Mouse (Mus musculus): ENCODE measurements at regions not wholly inside any gene's neighbourhood (a gene's known extent, or its start where the extent isn't known, plus 50 kb on each side); places are given as distances from the start of the nearest gene placed in this dataset.
"Not testable (repeated sequence)": the region's sequence is repeated elsewhere in the genome, so short reads cannot be mapped to it uniquely, and the experiment has no call there.

GRCm38 (mm10) chr1:105463819-105464614 lies 107.5 kb upstream of the Rnf152 start:
- intact Hi-C loops (cut with DNase I), result no loop called here
- no peak for DNase-seq

DNA sequence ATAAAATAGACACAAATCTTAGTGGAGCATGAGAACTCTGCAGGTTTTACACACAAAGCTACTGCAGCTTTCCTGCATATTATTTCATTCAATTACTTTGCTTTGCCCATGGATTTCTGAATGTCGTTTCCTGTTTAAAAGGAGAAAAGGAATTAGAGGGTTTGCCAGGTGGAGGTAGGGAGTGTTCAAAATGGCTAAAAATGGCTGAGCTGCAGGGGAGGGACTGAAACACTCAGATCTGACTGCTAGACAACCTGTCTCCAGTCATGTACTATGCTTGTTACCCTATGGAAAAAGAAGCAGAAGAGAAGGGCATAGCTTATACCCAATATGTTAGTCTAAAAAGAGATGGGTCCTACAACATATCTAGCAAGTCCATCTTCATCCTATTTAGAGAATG lies 106.2 kb upstream of the Rnf152 start:
- intact Hi-C loops (cut with DNase I), result no loop called here
- no peak for DNase-seq

DNA sequence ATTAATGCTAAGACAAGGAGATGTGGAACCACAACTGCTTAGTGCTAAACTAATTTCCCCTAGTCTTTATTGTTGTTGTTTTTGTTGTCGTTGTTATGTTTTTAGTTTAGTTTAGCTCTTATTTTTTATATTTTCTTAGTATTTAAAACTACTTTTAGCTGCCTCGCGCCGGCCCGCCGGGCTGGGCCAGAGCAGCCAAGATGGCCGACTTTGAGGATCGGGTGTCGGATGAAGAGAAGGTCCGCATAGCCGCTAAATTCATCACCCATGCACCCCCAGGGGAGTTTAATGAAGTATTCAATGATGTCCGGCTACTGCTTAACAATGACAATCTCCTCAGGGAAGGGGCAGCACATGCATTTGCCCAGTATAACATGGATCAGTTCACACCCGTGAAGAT lies 99.3 kb upstream of the Rnf152 start:
- intact Hi-C loops (cut with DNase I); DNase-seq: not testable (repeated sequence)

- DNase-seq, result no peak
- intact Hi-C loops (cut with DNase I), result no loop called here
Observed at GRCm38 (mm10) chr1:105454687-105455086, 98.2 kb upstream of the Rnf152 start.

DNA sequence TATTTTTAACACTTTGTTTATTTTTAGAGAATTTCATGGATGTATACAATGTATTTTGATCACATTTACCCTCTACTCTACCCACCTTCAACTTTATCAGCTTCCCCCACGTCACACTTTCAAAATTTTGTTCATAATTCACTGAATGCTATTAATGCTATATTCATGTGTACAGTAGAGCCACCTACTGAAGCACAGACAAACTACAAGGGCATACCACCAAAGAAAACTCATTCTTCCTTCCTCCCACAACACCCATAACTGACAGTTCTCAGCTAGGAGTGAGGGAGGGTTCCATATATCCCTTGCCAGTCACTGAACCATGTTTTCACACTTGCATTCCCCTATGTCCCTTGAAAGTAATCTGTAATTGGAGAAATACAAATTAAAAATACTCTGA lies 89.7 kb upstream of the Rnf152 start:
- DNase-seq, result no peak
- intact Hi-C loops (cut with DNase I), result loop anchor here (5.0 to 10.0 kb wide), 2 partner anchors 351 to 459 kb away; no protein-coding TSS in a partner anchor

DNA sequence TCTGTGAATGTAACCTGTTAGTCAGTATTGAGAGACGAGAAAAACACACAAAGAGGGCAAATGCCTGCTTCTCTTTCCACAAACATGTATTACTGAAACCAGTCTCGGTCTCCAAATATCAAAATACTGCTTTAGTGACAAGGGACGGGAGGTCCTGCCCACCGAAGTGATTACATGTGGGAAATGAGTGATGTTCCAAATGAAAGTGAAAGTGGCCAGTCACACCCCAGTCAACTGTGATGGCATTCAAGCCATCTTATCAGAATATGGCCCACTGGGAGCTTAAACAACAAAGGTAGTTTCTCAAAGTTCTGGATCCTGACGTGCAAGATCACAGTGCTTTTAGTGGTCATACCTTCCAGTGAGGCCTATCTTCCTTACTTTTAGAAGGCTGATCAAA lies 87.0 kb upstream of the Rnf152 start:
- no peak for DNase-seq
- intact Hi-C loops (cut with DNase I), result loop anchor here (10.0 kb wide), 1 partner anchor 349 kb away; no protein-coding TSS in a partner anchor

GRCm38 (mm10) chr1:105440296-105440695 lies 83.8 kb upstream of the Rnf152 start:
- intact Hi-C loops (cut with DNase I), result loop anchor here (10.0 kb wide), 1 partner anchor 345 kb away; no protein-coding TSS in a partner anchor

GRCm38 (mm10) chr1:105434631-105435403 lies 78.3 kb upstream of the Rnf152 start:
- no peak for DNase-seq
- intact Hi-C loops (cut with DNase I), result no loop called here

More at GRCm38 (mm10) chr1:105440296-105440695, 83.8 kb upstream of the Rnf152 start:
- no peak for DNase-seq

- no peak for DNase-seq
- intact Hi-C loops (cut with DNase I), result no loop called here
Observed at GRCm38 (mm10) chr1:105433949-105434348, 77.4 kb upstream of the Rnf152 start.

DNA sequence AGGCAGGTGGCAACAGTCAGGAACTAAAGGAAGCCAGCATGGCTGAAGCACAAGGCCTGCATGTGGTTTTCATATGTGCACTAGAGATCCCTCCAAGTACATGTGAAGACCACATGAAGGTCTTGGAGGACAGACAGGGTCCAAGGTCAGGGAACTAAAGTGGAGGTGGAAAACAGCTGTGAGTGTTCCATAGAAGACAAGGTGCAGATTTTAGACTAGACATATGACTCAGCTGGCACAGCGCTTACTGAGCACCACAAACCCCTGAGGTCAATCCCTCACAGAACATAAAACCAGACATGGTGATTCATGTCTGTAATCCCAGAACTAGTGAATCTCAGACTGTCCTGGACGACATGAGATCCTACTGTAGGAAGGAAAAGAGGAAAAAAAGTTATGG lies 75.3 kb upstream of the Rnf152 start:
- intact Hi-C loops (cut with DNase I), result no loop called here
- no peak for DNase-seq

DNA sequence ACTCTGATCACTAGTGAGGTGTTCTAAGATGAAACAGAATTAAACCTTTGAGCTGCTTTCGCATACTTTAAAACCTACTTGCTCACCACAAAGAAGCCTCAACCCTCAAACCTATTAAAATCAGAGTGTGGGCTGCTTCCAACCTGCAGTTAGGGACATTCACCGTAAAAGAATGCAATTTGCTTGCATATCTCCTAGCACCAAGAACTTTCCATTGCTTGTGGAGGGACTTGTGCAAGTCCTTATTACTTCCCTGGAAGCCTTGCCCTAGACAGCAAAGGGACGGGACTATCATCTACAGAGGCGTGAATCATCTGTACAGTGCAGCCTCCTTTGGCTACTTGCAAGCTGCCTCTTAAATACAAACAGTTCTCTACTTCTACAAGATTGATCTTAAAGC lies 74.2 kb upstream of the Rnf152 start:
- intact Hi-C loops (cut with DNase I), result no loop called here
- DNase-seq, result no peak

DNA sequence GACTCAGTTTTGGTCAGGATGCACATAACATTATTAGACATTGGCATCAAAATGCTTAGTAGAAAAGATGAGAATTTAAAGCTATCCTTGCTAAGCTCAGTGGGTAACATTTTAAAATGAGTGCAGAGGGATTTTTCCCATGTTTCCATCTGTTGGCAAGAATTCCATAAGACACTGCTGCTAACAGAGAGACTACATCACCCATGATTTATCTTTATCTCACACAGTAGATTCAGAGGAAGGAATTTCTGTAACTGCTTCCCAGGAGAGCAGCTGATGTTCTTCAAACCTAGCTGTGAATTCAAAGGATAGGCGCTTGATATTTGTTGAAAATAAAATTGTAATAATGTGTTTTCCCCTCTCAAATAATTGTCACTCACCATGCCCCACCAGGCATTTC lies 71.7 kb upstream of the Rnf152 start:
- intact Hi-C loops (cut with DNase I), result no loop called here

GRCm38 (mm10) chr1:105426086-105426485 lies 69.6 kb upstream of the Rnf152 start:
- intact Hi-C loops (cut with DNase I), result no loop called here
- DNase-seq, result no peak

More for the DNA sequence above, 71.7 kb upstream of the Rnf152 start:
- no peak for DNase-seq

GRCm38 (mm10) chr1:105423380-105423779 lies 66.9 kb upstream of the Rnf152 start:
- no peak for DNase-seq
- intact Hi-C loops (cut with DNase I), result no loop called here

GRCm38 (mm10) chr1:105422945-105423344 lies 66.4 kb upstream of the Rnf152 start:
- DNase-seq, result no peak
- intact Hi-C loops (cut with DNase I), result no loop called here

GRCm38 (mm10) chr1:105420374-105421046 lies 64.0 kb upstream of the Rnf152 start:
- intact Hi-C loops (cut with DNase I), result no loop called here
- DNase-seq, result no peak

Measured in heart, postnatal 36 days (tissue).